Mouse (Mus musculus) cerebellum, adult (tissue): ENCODE data around the gene Nme2.
"Not testable (repeated sequence)": the region's sequence is repeated elsewhere in the genome, so short reads cannot be mapped to it uniquely, and the experiment has no call there.

ENCODE experiments used
- ATAC-seq: cut with Nextera tagmentation; 2 replicates; pipeline ENCODE4 v1.9.2; 2017; ENCODE audit warnings: mild to moderate bottlenecking, moderate library complexity, mixed read lengths; ENCODE audit not compliant: insufficient number of reproducible peaks, low FRiP score, low TSS enrichment

The Nme2 gene

GRCm38 (mm10) chr11:93968005-93968847, 12.2 kb upstream of the Nme2 start, which contains the start of the genes Gm20390 and Nme1:
Gene Gm20390, minus strand, starts transcription at chr11:93968293.
Gene Nme1, minus strand, starts transcription at chr11:93968521.
- ATAC-seq = peak; percentile 93

DNA sequence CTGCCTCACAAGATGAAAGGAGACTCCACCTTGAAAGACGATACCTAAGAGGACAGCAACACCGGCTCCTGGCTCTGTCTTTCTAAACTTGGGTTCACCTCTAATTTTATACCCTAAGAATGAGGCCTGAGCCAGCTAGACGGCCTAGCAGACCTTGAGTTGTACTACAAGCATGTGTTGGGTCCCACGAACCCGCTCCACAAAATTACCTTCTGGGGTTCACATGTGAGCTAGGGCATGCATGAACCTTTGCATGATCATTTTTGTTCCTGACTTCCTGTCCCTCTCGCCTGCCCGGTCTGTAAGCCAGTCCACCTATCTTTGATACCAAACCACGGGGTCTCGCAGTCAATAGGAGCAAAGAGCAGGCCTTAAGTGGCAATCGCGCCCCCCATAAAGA, 11.3 kb upstream of the Nme2 start:
- no peak for ATAC-seq

- ATAC-seq = no peak
Observed at GRCm38 (mm10) chr11:93965391-93965790, 9.3 kb upstream of the Nme2 start.

GRCm38 (mm10) chr11:93963013-93963412, 7.0 kb upstream of the Nme2 start:
- ATAC-seq = no peak

- no peak for ATAC-seq
Observed at GRCm38 (mm10) chr11:93961482-93961881, 5.4 kb upstream of the Nme2 start.

GRCm38 (mm10) chr11:93957746-93958145, 1.7 kb upstream of the Nme2 start:
- no peak for ATAC-seq

GRCm38 (mm10) chr11:93957031-93957555, 1.0 kb upstream of the Nme2 start:
- ATAC-seq = no peak

GRCm38 (mm10) chr11:93955256-93956150, 556 bp downstream of the Nme2 start:
- ATAC-seq = peak; percentile 82

DNA sequence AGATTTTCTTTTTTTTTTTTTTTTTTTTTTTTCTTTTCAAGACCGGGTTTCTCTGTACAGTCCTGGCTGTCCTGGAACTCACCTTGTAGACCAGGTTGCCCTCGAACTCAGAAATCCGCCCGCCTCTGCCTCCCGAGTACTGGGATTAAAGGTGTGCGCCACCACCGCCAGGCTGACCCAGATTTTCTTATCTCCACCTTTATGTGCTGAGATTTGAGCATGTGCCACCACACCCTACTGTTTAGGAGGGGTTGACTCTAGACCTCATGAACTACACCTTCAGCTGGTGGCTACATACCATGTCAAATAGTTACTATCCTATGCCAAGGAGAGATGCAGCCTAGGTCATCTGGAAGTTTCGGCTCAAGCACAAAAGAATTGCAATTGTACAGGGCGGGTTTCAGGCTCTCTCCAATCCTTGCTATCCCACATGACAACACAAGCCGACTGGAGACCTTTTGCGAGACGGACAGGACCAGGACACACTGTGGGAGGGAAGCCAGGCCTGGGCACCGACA, 1.3 kb downstream of the Nme2 start:
- ATAC-seq = 0 out of 2 replicates have a peak, but pooled peaks have one; percentile 32

- no peak for ATAC-seq
Observed at GRCm38 (mm10) chr11:93952376-93952775, 3.7 kb downstream of the Nme2 start.

DNA sequence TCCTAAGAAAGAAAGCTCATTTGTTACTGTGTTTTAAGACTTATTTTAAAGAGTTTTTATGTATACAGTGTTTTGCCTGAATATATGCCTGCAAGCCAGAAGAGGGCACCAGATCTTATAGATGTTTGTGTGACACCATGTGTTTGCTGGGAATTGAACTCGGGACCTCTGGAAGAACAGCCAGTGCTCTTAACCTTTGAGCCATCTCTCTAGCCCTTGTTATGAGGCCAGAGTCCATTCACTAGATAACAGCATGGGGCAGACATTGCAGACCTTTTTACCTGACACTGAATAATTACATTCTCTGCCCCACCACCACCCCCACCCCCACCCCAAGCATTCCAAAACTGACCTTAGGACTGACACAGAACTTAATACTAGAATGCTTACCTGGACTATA, 6.0 kb downstream of the Nme2 start:
- ATAC-seq = no peak

DNA sequence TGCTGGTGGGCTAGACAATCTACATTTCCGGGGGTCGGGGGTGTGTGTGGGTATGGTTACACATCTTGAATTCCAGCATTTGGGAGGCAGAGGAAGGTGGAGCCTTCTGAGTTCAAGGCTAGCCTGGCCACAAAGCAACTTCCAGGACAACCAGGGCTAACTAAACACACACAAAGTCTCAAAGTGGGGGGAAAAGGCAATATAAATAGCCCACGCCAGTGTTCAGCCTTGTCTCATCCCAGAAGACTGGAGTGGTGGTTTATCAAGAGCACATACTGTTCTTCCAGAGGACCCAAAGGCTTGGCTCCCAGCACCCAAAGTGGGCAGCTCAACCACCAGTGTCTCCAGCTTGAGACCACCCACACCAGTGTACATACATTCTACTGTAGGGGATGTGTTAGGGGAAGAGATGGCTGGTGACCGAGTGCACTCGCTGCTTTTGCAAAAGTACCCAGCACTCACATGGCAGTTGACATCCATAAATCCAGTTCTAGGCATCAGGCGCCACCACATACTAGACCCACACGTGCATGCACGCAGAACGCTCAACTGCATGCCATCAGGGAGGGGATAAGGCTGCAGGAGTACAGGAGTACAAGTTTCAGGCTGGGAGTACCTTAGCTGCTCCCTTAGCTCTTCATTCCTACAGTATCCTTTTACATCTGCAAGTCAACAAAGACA, 7.0 kb downstream of the Nme2 start:
- ATAC-seq = no peak

DNA sequence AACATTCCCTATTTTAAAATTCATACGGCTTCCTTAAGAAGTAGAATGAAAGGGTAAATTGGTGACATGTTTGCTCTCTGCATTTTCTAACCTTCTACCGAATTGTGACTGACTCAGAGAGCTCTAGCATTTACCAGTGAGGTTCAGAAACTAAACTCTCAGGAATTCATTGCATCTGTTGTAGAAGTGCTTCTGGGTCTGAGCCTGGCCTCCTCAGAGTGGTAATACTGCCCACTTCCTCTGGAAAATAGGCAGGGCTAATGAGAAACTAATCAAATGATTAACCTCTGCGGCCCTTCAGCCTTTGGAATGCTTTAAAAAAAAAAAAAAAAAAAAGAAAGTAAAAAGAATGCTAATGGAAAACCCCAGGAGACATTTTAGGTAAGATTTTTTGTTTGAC, 11.1 kb downstream of the Nme2 start:
- no peak for ATAC-seq

GRCm38 (mm10) chr11:93940906-93941305, 15.2 kb downstream of the Nme2 start:
- ATAC-seq = no peak

GRCm38 (mm10) chr11:93929106-93929505, 27.0 kb downstream of the Nme2 start:
- ATAC-seq = no peak

- ATAC-seq = not testable (repeated sequence)
Observed at GRCm38 (mm10) chr11:93915019-93915418, 41.0 kb downstream of the Nme2 start.

GRCm38 (mm10) chr11:93911603-93912002, 44.5 kb downstream of the Nme2 start:
- ATAC-seq = no peak

DNA sequence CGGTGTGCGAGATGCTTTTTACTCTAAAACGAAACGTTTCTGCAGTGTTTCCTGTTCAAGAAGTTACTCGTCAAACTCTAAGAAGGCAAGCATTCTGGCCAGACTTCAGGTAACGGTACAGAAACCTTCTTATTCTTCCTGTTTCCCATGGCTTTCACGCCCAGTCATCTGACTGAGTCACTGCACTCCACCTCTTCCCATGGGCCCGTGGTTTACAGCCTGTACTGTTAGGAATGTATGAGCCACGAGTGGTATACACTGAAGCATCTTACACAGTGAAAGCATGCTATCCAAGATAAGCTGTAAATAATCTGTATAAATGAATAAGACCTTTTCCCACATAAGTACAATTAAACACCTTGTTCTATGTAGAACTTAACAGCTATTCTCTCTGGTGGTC, 47.2 kb downstream of the Nme2 start:
- no peak for ATAC-seq

GRCm38 (mm10) chr11:93907839-93908238, 48.2 kb downstream of the Nme2 start:
- ATAC-seq = no peak

GRCm38 (mm10) chr11:93906834-93907233, 49.2 kb downstream of the Nme2 start:
- no peak for ATAC-seq
